Mouse (Mus musculus): ENCODE data around the gene Suox.

- TF ChIP-seq CTCF (IDR thresholded peaks at IDR 0.05) (no peak), POLR2A (IDR thresholded peaks at IDR 0.05; ENCODE audit: insufficient read depth, low read depth, low read length) (no peak), EP300 (IDR thresholded peaks at IDR 0.05; ENCODE audit: insufficient read depth, low read depth, low read length) (no peak)
These were observed 28.6 kb upstream of the Suox start for GRCm38 (mm10) chr10:128702328-128703007.
